Mouse (Mus musculus) cerebral cortex, adult 2 months (tissue): ENCODE data around the gene Cbfa2t3.

ENCODE experiments used
- WGBS: fragments of 180-500 bp; shearing (Covaris S2); methylation state at CpG from one replicate; pipeline ENCODE4 v1.1.7; 2018; 5-methylcytosine and 5-hydroxymethylcytosine counted together

Gene Cbfa2t3

DNA sequence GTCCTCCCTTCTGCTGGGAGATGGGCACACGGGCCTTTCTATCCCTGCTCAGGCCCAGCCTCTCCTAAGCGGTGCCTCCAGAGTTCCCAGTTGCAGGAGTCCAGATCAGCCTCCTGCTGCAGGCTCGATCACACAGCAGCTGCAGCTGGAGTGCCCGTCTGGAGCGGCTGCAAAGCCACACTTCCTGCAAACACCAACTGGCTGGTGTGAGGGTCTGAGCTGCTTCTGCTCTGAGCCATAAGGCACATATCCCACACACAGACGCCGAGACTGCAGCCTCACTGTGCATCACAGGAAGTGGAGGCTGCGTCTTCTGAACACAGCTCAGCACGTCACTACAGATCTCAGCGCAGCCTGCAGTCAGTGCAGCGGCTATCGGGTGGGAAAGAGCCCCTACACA lies 32.1 kb downstream of the Cbfa2t3 start:
- 29% methylated on average over 12 of the region's 12 CpGs for WGBS

DNA sequence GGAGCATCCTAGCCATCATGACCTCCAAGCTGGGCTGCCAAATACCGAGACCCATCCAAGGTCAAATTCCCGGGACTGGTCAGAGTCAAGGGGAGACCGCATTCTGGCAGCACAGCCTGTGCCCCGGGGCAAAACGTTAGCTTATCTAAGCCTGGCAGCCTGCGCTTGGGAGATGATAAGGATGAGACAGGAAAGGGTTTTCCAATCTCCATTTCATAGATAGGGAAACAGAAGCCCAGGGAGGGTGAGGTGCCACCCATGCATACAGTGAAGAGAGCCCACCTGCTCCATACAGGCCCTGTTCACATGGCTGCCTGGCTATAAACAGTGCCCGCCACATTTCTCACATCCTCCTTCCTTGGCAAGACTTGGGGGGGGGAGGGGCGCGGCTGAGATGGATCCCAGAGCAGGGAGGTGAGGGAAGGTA lies 32.6 kb downstream of the Cbfa2t3 start:
- 36% methylated on average over 9 of the region's 9 CpGs for WGBS

DNA sequence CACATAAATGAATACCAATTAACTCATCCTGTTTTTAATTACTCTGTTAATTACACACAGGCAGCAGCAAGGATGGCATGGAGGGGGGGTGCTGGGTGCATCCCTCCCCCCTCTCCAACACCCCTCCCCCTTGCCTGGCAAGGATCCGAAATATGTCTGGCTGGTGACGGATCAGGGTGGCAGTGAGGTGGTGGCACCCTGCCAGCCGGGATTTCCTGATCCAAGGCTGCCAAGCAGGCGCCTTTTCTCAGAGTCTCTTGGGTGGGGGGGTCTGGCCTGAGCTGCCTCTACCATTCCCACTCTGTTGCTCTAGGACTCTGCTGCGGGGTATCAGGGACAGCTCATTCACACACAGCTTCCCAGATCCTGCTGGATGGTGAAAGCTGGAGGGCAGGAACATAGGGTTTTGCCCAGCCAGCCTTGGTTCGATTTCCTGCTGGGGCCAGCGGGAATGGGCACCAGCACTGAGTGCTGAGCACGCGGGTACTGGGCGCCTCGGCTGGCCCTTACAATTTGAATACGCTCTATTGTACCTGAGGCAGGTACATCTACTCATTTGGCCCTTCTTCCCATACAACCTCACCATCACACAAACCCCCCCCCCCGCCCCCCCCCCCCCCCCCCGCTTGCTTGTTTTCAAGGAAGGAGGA lies 33.1 kb downstream of the Cbfa2t3 start:
- WGBS, result 27% methylated on average over 12 of the region's 14 CpGs

DNA sequence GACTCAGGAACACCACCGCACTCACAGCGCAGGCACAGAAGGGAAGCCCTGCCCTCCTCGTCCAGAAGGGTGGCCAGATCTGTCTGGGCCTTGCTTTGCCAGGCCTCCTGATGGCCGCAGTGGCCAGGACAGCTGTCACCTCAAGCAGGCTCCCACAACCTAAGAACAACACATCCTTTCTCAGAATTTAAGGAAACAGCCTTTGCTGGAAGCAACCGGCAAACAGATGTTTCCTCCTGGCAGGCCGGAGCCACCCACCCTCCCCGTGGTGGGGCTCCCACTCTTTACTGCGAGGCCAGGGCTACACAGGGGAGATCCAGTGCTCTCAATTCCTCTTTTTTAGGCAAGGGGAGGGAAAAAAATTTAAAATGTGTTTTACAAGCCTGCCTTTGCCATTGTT lies 33.7 kb downstream of the Cbfa2t3 start:
- WGBS, result 28% methylated on average over 8 of the region's 8 CpGs

DNA sequence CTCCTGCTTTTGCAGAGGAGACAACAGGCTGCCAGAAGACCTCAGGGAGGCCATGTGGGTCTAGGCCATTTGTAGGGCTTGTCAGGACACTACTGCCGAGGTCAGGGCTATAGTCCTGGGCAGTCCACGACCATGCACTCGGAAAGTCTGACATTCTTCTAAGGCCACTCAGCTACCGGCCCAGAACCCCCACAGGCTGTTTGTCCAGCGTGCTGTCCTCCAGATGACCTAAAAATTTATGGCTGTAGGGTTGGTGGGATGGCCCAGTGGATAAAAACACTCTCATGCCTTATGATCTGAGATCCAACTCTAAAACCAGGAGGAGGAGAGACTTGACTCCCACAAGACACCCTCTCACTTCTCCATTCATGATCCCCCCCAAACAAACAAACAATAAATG lies 35.2 kb downstream of the Cbfa2t3 start:
- 87% methylated on average over 5 of the region's 5 CpGs for WGBS

DNA sequence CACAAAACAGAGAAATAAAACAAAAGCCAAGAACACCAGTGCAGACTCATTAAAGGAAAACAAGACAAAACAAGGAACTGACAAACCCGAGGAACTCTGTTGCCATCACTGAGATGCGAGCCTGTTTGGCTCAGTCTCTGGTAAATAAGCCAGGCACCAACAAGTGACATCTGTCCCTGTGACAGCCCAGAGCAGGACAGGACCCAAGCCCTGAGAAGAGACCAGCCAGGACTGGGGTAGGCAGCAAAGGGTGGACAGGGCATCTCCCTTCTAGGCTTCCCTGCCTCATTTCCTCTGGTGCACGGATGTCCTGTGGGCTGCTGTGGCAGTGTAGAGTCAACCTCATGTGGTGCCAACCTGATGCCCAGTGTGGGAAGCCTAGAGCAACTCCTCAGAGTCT lies 35.8 kb downstream of the Cbfa2t3 start:
- 48% methylated on average over 3 of the region's 3 CpGs for WGBS

DNA sequence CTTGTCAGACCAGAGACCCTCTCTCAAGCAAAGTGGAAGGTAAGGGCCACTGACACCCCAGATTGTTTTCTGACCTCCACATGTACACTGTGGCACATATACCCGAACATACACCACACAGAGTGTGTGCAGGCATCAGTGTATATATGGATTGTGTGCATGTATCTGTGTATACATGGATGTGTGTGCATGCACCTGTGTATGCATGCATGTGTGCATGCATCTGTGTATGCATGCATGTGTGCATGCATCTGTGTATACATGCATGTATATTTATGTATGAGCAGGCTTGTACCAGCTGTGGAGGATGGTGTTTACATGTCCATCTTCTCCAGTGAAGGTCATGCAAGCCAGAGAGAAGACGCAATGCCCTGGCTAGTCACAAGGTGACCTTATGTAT lies 37.0 kb downstream of the Cbfa2t3 start:
- 90% methylated on average over 2 of the region's 2 CpGs for WGBS

DNA sequence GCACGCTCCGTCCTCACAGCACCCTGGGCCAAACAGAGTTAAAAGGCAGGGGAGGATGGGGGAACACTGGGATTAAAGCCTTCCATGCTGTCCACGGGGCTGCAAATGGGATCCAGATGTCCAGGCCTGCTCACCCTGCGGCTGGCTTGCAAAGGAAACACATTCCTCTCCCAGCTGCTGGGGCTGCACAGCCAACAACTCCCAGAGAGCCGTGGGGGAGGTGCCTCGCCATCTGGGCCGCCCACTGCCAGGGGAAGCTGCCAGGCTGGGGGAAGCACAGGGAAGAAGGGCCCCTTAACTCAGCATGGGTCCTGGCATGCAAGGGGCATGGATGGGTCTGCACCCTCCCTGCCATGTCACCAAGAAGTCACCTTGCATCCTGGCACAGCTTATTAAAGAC lies 37.8 kb downstream of the Cbfa2t3 start:
- WGBS, result 19% methylated on average over 7 of the region's 7 CpGs

DNA sequence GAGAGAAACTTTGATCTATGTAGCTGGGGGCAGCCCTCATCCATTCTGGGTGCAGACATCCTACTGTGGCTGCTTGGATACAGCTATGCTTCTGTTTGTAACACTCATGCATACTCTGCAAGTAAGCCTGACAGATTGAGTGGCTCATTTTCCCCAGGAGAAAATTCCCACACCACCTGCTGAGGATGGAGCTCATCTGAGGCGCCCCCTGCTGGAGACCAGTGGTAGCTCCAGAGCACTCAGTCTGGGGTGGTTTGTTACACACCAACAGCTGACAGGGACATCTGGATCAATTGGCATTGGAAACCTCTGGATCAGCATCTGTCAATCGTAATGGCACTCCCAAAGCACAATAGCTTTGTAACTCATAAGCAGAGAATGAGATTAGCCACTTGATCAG lies 38.9 kb downstream of the Cbfa2t3 start:
- 69% methylated on average over 2 of the region's 2 CpGs for WGBS

DNA sequence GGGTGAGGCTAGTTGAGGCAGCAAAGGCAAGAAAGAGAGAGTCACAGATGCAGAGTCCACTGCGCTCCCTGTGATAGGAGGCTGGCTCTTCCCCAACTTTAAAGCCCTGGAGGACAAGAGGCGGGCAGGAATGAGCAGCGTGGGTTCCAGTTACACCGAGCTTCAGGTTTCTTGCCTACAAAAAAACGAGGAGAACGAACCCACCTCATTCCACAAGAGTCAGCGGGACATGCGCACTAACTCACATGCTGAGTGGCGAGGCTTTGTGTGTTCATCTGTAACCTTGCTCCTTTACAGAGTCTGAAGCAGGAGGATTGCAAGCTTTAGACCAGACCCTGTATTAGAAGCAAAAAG lies 40.1 kb downstream of the Cbfa2t3 start:
- 93% methylated on average over 9 of the region's 9 CpGs for WGBS

DNA sequence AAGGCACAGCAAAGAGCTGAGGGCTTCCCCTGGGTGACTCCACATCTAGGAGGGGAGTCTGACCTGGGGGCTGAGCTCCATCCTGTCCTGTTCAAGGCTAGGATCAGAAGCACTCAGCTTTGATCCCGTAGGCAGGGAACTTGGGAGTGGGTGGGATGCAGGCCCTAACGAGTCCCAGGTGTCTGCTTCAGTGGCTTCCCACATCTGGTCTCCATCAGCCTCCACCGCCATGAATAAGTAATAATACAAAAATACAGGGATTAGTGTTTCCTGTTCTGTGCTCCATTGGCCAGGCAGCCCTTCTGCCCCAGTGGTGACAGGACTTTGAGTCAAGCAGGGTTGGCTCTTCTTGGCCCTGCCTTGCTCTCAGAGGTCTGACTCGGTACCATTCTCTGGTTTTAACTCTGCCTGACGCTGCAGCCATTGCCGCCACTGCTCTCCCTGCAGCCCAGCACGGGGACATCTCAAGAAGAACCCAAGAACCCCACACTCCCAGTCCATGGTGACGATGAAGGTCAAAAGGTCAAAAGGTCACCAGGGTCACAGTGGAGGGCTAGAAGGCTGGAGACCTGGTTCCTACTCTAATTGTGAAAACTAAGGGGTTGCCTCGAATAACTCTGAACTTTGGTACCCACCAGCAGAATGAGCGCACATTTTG lies 40.6 kb downstream of the Cbfa2t3 start:
- WGBS, result 86% methylated on average over 10 of the region's 10 CpGs

DNA sequence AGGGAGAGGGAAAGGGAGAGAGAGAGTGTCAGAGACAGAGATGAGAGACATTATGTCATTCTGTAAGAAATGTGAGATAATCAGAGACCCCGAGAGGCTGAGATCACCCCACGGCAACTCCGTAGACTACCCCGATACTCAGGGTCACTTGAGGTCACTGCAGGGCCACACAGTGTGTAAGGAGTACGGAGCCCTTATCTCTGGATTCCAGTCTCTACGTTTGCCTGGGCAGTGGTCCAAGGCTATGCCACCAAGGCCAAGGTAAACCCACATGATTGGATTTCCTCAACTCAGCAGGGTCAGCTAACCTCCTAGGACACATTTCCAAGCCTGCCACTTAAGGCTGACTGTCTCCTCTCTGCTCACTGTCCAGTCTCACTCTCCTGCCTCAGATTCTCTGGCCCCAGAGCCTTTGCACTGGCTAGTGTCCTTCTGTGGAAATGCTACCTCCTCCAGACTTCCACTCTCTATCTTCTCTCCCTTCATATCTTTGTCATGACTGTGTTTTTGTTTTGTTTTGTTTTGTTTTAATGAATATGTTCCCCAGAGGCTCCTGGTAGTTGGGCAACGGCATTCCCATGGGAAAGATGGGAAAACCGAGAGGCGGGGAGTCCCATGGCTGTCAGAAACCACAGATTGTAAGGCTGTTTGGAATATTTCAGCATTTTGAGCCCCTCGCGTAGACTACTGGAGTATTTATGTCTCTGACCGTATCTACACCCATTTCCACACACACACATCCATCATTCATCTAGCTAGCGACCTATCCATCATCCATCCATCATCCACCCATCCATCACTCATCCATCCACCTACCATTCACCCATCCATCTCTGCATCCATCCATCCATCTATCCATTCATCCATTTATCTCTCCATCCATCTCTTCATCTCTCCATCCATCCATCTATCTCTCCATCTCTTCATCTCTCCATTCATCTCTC lies 42.6 kb downstream of the Cbfa2t3 start:
- 82% methylated on average over 13 of the region's 13 CpGs for WGBS

DNA sequence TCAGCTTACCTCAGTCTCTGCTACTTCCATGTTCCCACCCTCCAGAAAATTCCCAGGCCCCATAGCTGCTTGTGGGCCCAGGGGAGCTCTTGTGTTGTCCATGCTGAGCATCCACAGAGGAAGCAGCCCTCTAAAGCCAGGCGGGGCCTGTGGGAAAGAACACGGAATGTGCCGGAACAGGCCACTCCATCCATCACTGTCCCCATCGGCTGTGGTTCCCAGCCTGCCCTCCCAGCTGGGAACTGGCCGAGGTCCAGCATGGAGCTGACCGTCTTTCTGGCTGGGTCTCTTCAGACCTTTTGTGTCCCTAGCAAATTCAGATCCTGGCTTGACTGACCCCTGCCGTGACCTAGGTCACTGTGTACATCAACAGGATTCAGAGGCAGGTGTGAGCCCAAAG lies 44.1 kb downstream of the Cbfa2t3 start:
- 80% methylated on average over 7 of the region's 7 CpGs for WGBS

DNA sequence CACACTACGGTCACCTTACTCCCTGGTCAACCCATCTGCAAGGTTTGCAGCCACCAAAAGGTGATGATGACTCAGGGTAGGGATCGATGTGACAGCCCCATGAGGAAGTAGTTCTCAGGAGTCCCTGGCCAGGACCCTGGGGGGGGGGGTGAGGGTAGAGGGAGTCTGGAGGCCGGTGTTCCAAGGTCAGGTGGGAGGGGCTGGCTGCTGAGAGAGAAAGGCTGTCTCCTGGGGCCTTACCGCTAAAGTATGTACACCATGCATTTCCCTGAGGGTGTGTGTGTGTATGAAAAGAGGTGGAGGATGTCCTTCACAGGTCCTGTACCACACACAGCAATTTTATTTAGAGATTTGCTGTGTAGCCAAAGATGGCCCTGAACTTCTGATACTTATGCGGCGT lies 46.3 kb downstream of the Cbfa2t3 start:
- WGBS, result 83% methylated on average over 6 of the region's 6 CpGs

DNA sequence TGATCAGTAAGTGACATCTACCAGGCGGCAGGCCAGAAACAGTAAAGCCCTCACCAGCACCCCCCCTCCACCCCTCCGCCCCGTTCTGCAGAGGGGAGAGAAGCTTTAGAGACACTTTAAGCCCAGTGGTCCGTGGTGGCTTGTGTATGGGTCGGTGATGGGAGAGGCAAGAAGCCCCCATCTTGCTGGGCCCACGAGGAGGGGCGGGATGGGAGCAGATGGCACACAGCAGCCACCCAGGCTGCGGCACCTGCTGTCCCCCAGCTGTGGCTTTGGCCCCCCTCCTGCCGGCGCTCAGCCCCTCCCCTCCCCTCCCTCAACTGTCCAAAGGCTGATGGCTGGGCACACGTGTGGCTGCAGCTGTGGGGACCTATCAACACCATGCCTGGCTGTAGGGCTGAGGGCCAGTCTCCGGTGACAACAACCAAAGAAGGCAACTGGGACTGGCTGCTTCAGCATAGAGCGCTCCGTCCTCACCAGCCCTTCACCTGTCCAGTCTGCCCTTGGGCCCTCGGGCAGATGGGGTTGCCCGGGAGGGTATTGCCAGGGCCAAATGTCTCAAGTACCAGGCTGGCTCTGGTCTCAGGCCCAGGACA lies 47.5 kb downstream of the Cbfa2t3 start:
- WGBS, result 81% methylated on average over 14 of the region's 16 CpGs

DNA sequence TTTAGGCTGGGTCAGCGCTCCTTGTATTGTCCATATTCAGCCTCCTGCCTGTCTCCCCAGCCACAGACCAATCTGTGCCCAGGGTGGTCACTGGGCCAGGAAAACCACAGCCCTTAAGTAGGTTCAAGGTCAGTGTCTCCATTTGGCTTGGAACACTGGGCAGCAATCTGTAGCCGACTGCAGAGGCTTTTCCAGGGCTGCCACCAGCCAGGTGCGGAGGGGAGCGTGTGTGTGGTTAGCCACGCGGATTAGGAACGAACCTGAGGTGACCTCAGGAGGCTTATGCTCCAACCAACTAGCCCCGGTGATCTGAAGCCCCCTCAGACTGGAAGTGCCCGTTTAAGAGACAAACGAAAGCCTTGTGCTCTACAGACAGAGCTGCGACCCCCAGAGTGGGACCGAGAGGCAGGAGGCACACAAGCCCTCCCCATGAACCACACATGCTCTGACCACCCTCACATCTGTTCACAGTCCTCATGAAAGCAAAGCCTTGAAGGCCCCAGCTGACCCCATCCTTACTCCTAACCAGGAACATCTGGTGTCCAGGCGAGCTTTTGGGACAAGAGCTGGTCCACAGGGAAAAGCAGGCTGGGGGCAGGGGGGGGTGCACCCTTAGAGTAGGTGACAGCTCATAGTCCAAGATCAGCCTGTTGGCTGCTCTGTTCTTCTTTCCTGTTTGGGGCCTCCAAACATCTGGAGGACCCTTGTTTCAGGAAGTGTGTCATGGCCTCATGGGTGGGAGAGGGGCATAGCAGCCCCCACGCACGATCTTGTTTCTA lies 50.5 kb downstream of the Cbfa2t3 start:
- 85% methylated on average over 15 of the region's 15 CpGs for WGBS

DNA sequence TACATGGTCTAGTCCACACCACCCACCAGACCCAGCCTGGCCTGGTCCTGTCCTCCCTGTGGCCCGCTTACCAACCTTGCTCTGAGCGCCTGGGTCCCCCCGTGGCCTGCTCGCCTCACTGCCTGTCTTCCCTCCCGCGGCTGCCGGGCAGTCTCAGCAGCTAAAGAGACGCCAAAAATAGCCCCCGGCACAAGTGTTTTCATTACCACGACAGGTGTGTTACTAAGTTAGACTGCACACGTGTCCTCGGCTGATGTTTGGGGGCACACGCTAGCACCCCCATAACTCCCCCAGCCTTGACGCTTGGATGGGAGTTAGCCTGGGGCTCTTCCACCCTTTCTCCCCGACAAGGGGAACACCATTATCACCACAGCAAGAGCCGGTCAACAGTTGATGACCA lies 52.6 kb downstream of the Cbfa2t3 start:
- WGBS, result 80% methylated on average over 16 of the region's 16 CpGs

DNA sequence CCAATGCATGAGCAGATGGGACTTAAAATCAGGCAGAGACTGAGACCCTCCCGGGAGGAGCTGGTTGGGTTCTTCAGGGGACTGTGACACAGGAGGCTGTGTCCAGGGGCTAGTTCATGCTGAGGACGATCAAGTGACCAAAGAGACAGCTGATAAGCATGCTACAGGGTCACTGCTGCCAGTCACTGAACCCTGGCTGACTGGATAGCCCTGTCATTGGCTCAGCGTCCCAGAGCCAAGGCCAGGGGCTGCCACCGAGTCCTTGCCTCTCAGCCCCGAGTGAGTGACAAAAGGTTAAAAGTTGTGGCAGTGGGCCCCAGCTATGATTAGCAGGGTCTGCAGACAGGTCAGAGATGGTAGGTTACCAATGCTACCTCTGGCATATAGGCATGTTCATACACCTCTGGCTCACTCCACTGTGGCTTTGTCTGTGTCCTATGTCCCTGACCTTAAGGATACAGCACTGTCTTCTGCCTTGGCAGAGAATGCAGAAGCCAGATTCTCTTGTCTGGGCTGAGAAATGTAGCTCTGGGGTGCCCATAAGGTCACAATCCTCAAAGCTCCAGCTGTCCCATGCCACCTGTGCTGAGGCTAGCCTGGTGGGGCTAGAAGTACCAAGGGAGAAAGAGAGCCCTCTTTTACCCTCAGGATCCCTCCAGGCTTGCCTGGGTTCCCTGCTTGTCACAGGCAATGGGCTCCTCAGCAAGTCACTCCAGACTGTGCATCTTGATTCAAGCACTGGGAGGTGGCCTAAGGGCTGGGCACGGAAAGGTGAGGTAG lies 54.5 kb downstream of the Cbfa2t3 start:
- WGBS, result 88% methylated on average over 6 of the region's 6 CpGs

DNA sequence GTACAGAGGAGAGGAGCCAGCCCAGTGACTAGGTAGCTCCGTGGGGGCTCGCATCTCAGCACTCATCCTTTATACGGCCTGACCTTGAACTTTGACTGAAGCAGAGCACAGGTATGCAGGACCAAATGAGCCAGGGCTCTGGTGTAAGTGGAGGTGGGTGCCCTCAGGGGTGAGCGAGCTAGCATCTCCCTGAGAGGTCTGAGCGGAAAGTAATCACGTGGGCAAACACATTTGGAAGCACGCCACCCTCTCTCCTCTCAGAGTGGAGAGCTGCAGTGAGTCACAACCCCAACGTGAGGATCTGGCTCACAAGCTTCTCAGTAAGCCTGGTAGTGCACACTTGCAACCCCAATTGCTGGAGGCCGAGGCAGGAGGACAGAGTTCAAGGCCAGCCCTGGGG lies 56.8 kb downstream of the Cbfa2t3 start:
- WGBS, result 34% methylated on average over 9 of the region's 9 CpGs

DNA sequence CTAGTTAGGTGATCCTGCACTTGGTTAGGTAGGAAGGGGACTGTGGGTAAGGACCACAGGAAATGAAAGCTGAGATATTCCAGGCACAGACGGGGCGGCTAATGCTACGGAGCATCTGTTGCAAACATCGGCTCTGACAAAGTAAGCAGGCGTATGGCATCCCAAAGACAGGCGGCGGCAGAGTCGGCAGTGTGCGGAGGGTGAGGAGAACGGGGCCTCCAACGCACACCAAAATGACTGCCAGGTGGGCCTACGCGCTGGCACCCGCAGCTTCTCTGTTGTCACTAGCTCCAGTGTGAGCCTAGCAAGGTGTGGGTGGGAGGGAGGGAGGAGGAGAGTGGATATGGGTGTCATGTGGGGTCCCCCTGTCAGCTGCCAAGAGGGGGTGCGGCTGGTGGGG lies 57.5 kb downstream of the Cbfa2t3 start:
- WGBS, result 49% methylated on average over 15 of the region's 15 CpGs

DNA sequence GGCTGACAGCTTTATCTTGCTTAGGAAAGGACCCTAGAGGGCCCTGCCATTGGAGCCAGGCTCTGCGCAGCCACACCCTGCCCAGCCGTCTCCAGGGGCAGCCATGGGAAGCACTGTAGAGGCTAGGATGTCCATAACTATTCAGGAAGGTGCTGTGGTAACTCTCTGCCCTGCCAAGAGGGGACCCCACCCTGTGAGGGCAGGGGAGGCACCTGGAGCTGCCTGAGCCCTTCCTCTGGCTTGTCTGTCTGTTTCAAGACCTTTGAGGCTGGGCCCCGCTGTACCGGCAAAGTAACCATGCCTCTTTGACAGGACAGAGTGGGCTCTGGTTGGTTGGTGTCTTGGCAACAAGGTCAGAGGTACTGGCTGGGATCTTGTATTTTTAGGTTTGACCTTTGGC lies 58.1 kb downstream of the Cbfa2t3 start:
- WGBS, result 93% methylated on average over 4 of the region's 4 CpGs
